Mouse (Mus musculus) embryonic facial prominence, embryonic 11.5 days (tissue): ENCODE measurements around the gene Gsc2. TPM values are rescaled to one million over a fixed set of nuclear protein-coding genes. Genes with fewer than 3 reads are reported as not detected.

Source experiments
- ATAC-seq: fragments of 200-750 bp; cut with Nextera tagmentation; replicated peaks from 2 replicates; pipeline ENCODE4 v1.8.0; 2017; ENCODE audit warnings: low read depth; ENCODE audit not compliant: insufficient number of reproducible peaks, low FRiP score, low TSS enrichment
- DNase-seq: peaks from one replicate; pipeline ENCODE4 v3.0.0-alpha.2; 2015; ENCODE audit warnings: low spot score
- H3K27ac ChIP-seq: fragments of 300-500 bp; sonication (generic); replicated peaks from 2 replicates; pipeline ENCODE4 v1.5.1; 2014; ENCODE audit warnings: mild to moderate bottlenecking, low read depth, low read length, control low read depth
- H3K27me3 ChIP-seq: fragments of 300-500 bp; sonication (generic); 2 replicates; pipeline ENCODE4 v1.6.1; 2014; ENCODE audit warnings: mild to moderate bottlenecking, low read length, moderate library complexity, mixed read lengths; ENCODE audit not compliant: control insufficient read depth, insufficient read depth
- H3K36me3 ChIP-seq: fragments of 300-500 bp; sonication (generic); replicated peaks from 2 replicates; pipeline ENCODE4 v1.6.1; 2014; ENCODE audit warnings: low read depth, mild to moderate bottlenecking, low read length, moderate library complexity, mixed read lengths; ENCODE audit not compliant: control insufficient read depth, insufficient read depth
- H3K4me1 ChIP-seq: fragments of 300-500 bp; sonication (generic); 2 replicates; pipeline ENCODE4 v1.6.1; 2014; ENCODE audit warnings: low read length, mixed read lengths; ENCODE audit not compliant: control insufficient read depth, insufficient read depth
- H3K4me2 ChIP-seq: fragments of 300-500 bp; sonication (generic); 2 replicates; pipeline ENCODE4 v1.6.1; 2014; ENCODE audit warnings: low read depth, mild to moderate bottlenecking, control low read depth, low read length, moderate library complexity
- H3K4me3 ChIP-seq: fragments of 300-500 bp; sonication (generic); 2 replicates; pipeline ENCODE4 v1.5.1; 2014; ENCODE audit warnings: low read depth, low read length, control low read depth
- H3K9ac ChIP-seq: fragments of 300-500 bp; sonication (generic); replicated peaks from 2 replicates; pipeline ENCODE4 v1.6.1; 2014; ENCODE audit warnings: mild to moderate bottlenecking, control low read depth, low read length
- H3K9me3 ChIP-seq: fragments of 300-500 bp; sonication (generic); replicated peaks from 2 replicates; pipeline ENCODE4 v1.6.1; 2016; ENCODE audit warnings: mild to moderate bottlenecking, low read length, inconsistent platforms, mixed read lengths; ENCODE audit not compliant: control insufficient read depth
- WGBS: fragments of 180-500 bp; shearing (Covaris S2); extraction: QIAGEN DNeasy Blood & Tissue Kit; methylation state at CpG from one replicate; pipeline ENCODE4 v1.1.7; 2014; 5-methylcytosine and 5-hydroxymethylcytosine counted together
- polyA plus RNA-seq: library from polyadenylated mRNA; unstranded; fragments of >200 nt; fragmentation: Nextera tagmentation; extraction: Ambion mirVana; gene quantifications from 2 replicates; pipeline ENCODE4 v1.2.1, GENCODE M21; 2014

Gsc2 gene
- polyA plus RNA-seq, 1 experiment from 2014 or later, result not detected

DNA sequence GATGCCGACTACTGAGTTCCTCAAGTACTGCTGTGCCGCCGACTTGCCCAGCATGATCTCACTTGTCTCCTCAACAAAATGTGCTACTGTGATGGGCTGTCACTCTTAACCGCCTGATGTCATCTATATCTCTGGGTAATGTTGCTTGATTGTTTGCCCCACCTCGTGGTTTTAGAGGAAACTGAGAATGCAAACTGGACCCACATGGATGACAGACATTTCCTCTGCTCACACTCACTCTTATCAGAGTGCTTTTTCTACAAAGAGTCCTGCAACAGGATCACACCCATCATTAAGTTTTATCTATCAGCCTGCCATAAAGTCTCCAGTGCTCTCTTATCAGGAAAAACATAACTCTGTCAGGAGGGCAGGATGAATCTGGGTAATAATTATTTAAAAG, 43.6 kb downstream of the Gsc2 start:
- peaks cover 4% of the 10 kb centered on the region for H3K36me3 ChIP-seq
- no peak overlapping the region for H3K4me2 ChIP-seq
- ATAC-seq, result no peak
- H3K27ac ChIP-seq, result no peak overlapping the region
- no peaks in the 10 kb centered on the region for H3K4me1 ChIP-seq
- 85% methylated on average over 5 of the region's 5 CpGs for WGBS
- no peak overlapping the region for H3K4me3 ChIP-seq
- no peaks in the 10 kb centered on the region for H3K27me3 ChIP-seq
- H3K9ac ChIP-seq, result no peak overlapping the region
- no peak for DNase-seq
- H3K9me3 ChIP-seq, result no peaks in the 10 kb centered on the region

GRCm38 (mm10) chr16:17865770-17866169, 49.1 kb downstream of the Gsc2 start:
- no peaks in the 10 kb centered on the region for H3K27me3 ChIP-seq
- no peaks in the 10 kb centered on the region for H3K9me3 ChIP-seq
- no peaks in the 10 kb centered on the region for H3K4me1 ChIP-seq
- no peak overlapping the region for H3K4me2 ChIP-seq
- WGBS, result 79% methylated on average over 6 of the region's 6 CpGs
- no peaks in the 10 kb centered on the region; the same call in 1 of the 2 replicates for H3K36me3 ChIP-seq
- DNase-seq, result peak; percentile 9
- no peak for ATAC-seq
- no peak overlapping the region for H3K9ac ChIP-seq
- no peak overlapping the region for H3K4me3 ChIP-seq
- no peak overlapping the region for H3K27ac ChIP-seq

DNA sequence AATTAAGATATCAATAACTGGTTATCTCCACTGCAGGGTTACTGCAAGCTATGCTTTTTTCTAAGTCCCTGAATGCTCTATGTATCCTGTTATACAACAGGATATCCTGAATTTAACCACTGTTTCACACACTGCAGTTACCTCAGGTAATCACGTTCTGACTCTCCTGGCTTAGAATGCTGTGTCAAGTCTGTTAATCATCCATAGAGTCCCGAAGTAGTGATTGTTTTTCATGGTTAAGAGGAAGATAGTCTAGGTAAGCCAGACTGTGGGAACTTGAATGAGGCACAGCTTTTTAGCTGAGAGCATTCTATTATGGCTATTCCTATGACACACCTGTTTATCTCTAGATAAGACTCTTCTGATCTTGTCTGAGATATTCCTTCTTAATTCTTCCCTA, 49.6 kb downstream of the Gsc2 start:
- no peaks in the 10 kb centered on the region; the same call in 1 of the 2 replicates for H3K36me3 ChIP-seq
- H3K9me3 ChIP-seq, result no peaks in the 10 kb centered on the region
- no peaks in the 10 kb centered on the region for H3K27me3 ChIP-seq
- H3K4me3 ChIP-seq, result no peak overlapping the region
- WGBS, result 92% methylated on average over 2 of the region's 2 CpGs
- H3K4me2 ChIP-seq, result no peak overlapping the region
- ATAC-seq (no peak), DNase-seq (no peak)
- no peaks in the 10 kb centered on the region for H3K4me1 ChIP-seq
- no peak overlapping the region for H3K9ac ChIP-seq
- H3K27ac ChIP-seq, result no peak overlapping the region

Other genes starting within 250 kb of the Gsc2 start
- 32.8 and 33.6 TPM in 2 replicates for gene Med15, start 182.2 kb downstream of the Gsc2 start, polyA plus RNA-seq
- 48.0 and 58.1 TPM in 2 replicates for gene Klhl22, start 155.4 kb downstream of the Gsc2 start, polyA plus RNA-seq
- 13.5 and 15.3 TPM in 2 replicates for gene Scarf2, start 117.8 kb downstream of the Gsc2 start, polyA plus RNA-seq
- not detected in 2 replicates for gene B830017H08Rik, start 81.9 kb downstream of the Gsc2 start, polyA plus RNA-seq
- gene Car15, start 76.7 kb downstream of the Gsc2 start, polyA plus RNA-seq, result 1.7 and 2.0 TPM in 2 replicates
- 0.14 and 0.20 TPM in 2 replicates for gene Gm20518, start 23.4 kb downstream of the Gsc2 start, polyA plus RNA-seq
- not detected in 2 replicates for gene Tssk1, start 20.8 kb downstream of the Gsc2 start, polyA plus RNA-seq
- gene Dgcr2, start 16.5 kb downstream of the Gsc2 start, polyA plus RNA-seq, result 68.8 and 76.6 TPM in 2 replicates
- gene Tssk2, start 16.4 kb downstream of the Gsc2 start, polyA plus RNA-seq, result not detected in 2 replicates
- gene Ess2, start 3.7 kb downstream of the Gsc2 start, polyA plus RNA-seq, result 38.4 and 40.3 TPM in 2 replicates
- 66.2 and 69.5 TPM in 2 replicates for gene Slc25a1, start 13.2 kb upstream of the Gsc2 start, polyA plus RNA-seq
- gene Vpreb2, start 65.4 kb upstream of the Gsc2 start, polyA plus RNA-seq, result not detected in 2 replicates
- 118 and 130 TPM in 2 replicates for gene Dgcr6, start 137.8 kb upstream of the Gsc2 start, polyA plus RNA-seq
- 10.4 and 11.0 TPM in 2 replicates for gene Prodh, start 175.1 kb upstream of the Gsc2 start, polyA plus RNA-seq
- gene Rtn4r, start 212.6 kb upstream of the Gsc2 start, polyA plus RNA-seq, result 1.1 and 1.7 TPM in 2 replicates